Mouse (Mus musculus) central nervous system, embryonic 11.5 days (tissue): ENCODE data around the gene Dram1. TPM values are rescaled to one million over a fixed set of nuclear protein-coding genes. Genes with fewer than 3 reads are reported as not detected.

Source experiments
- polyA plus RNA-seq: library from polyadenylated mRNA; depleted of rRNA; stranded (reverse); fragments of >200 nt; gene quantifications from 2 replicates; pipeline ENCODE4 v1.2.3, GENCODE M21; 2012; rRNA removed

Dram1 gene
- polyA plus RNA-seq, result 0.38 and 0.48 TPM in 2 replicates

DNA sequence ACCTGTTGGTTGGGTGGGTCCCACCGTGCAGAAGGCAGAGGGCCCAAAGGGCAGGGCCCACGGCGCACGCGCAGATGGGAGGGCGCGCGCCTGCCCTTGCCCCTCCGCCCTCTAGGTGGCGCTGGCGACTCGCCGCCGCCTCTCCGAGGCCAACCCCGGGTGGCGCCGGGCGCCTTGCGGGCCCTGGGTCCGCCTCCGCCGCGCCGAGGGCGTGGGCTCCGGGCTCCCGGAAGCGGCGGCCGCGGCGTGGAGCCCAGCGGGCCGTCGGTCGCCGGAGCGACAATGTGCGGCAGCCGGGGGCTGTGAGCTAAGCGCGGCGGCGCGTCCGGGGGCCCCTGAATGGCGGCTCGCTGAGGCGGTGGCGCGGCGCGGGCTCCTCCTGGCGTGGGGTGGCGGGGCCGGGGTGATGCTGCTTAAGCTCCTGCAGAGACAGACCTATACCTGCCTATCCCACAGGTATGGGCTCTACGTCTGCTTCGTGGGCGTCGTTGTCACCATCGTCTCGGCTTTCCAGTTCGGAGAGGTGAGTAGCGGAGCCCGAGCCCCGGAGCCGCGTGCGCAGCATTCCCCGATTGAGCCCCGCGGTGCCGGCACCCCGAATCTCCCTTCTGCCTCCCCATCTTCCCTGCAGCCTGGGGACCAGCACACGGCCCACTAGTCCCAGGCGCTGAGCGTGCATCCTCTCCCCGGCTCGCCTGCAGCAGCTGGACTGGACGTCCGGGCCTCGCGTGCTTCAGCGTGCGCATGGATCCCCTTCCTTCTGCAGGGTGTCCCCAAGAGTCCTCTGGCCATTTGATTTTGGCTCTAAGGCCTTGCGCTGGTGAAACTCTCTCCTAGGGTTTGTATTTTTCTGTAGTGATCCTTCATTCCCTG lies at the start of gene Dram1, which contains the start of gene Gnptab:
Dram1 (minus strand) TSS at position 68 of the 873 bp plus-strand sequence.
Gnptab (plus strand) TSS at position 120 of the 873 bp plus-strand sequence.

Other genes starting within 250 kb of the Dram1 start
- 7.0 and 12.0 TPM in 2 replicates for gene Parpbp, start 232.1 kb downstream of the Dram1 start, polyA plus RNA-seq
- 39.5 and 61.2 TPM in 2 replicates for gene Nup37, start 232.1 kb downstream of the Dram1 start, polyA plus RNA-seq
- gene Washc3, start 178.0 kb downstream of the Dram1 start, polyA plus RNA-seq, result 28.4 and 29.1 TPM in 2 replicates
- gene Gnptab, start 52 bp upstream of the Dram1 start, polyA plus RNA-seq, result 14.7 and 17.2 TPM in 2 replicates
- 0.07 and 0.08 TPM in 2 replicates for gene Sycp3, start 80.5 kb upstream of the Dram1 start, polyA plus RNA-seq
- gene Chpt1, start 125.0 kb upstream of the Dram1 start, polyA plus RNA-seq, result 4.1 and 9.1 TPM in 2 replicates
- 5.3 and 18.2 TPM in 2 replicates for gene Mybpc1, start 226.1 kb upstream of the Dram1 start, polyA plus RNA-seq